Mouse (Mus musculus) large intestine, adult 2 months (tissue): ENCODE measurements around the gene Dcpp2. TPM values are rescaled to one million over a fixed set of nuclear protein-coding genes. Genes with fewer than 3 reads are reported as not detected.
"Not testable (repeated sequence)": the region's sequence is repeated elsewhere in the genome, so short reads cannot be mapped to it uniquely, and the experiment has no call there.

Experiments used
- DNase-seq: peaks from one replicate; pipeline ENCODE4 v3.0.0-alpha.2; 2012; ENCODE audit warnings: low read depth, low spot score
- WGBS: fragments of 180-500 bp; shearing (Covaris S2); methylation state at CpG from one replicate; pipeline ENCODE4 v1.1.7; 2018; 5-methylcytosine and 5-hydroxymethylcytosine counted together
- polyA plus RNA-seq: library from polyadenylated mRNA; depleted of rRNA; stranded (reverse); fragments of >200 nt; gene quantifications from 2 replicates; pipeline ENCODE4 v1.2.3, GENCODE M21; 2012; rRNA removed

The Dcpp2 gene
- polyA plus RNA-seq: not detected in 2 replicates

DNA sequence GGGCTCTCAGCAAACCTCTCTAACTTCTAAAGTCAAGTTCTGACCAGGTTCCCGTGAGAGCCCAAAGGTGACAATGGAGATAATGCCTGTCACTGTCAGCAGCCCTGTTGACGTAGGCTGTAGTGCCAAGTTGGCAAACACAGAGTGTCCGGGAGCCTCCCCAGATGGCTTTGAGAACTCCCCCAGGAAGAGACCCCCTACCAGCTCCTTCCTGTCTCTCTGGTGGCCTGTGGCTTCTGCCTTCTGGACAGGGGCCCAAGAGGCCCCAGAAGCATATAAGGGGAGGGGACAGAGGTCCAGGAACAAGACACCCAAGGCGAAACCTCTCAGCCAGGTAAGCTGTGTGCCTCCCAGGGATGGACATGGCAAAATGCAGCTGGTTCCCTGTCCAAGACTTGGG lies at the start of gene Dcpp2, which contains the start of gene Dcpp1:
Gene Dcpp2, plus strand, starts transcription at position 305 of the 400 bp plus-strand sequence.
Gene Dcpp1, plus strand, starts transcription at position 301 of the 400 bp plus-strand sequence.
- not testable (repeated sequence) for DNase-seq
- 66% methylated on average over 4 of the region's 4 CpGs for WGBS

DNA sequence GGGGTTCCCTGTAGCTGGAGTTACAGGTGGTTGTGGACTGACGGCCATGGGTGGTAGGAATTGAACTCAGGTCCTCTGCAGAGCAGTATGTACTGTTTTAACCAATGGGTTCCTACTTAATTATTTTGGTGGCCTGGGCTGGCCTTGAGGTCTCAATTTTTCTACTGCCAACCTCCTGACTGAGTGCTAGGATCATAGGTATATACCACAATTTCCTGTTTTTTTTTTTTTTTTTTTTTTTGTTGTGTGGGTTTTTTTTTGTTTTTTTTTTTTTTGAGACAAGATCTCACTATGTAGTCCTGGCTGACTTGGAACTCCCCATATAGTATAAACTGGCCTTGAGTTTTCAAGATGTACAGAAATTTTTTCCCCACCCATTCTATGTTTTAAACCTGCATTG lies 49.5 kb upstream of the Dcpp2 start:
- no peak for DNase-seq
- 100% methylated on average over 1 of the region's 1 CpGs for WGBS

GRCm38 (mm10) chr17:23836006-23836575 lies 44.6 kb upstream of the Dcpp2 start, which contains the start of gene Prss33:
TSS of gene Prss33 (minus strand) at chr17:23836056.
- 71% methylated on average over 8 of the region's 8 CpGs for WGBS
- no peak for DNase-seq

DNA sequence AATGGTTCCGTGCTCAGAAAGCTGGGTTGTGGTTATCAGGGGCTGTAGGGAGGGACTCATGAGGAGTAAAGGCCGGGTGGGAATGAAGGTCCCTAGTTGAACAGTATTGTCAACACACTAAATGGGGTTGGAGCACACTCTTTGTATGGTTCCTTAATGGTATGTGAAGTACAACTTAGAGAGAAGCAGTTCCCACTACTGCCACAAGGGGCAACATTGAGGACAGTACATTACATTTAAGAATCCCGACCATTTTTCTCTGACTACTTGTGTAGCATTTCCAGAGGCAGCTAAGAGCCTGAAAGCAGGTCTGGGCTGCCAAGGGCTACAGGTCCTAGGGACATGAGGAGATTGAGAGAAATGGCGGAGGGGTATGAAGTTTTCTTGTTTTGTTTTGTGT lies 39.5 kb upstream of the Dcpp2 start:
- DNase-seq: no peak
- WGBS: 36% methylated on average over 4 of the region's 4 CpGs

- WGBS: 76% methylated on average over 23 of the region's 23 CpGs
These were observed 37.4 kb upstream of the Dcpp2 start for GRCm38 (mm10) chr17:23843141-23843811.

DNA sequence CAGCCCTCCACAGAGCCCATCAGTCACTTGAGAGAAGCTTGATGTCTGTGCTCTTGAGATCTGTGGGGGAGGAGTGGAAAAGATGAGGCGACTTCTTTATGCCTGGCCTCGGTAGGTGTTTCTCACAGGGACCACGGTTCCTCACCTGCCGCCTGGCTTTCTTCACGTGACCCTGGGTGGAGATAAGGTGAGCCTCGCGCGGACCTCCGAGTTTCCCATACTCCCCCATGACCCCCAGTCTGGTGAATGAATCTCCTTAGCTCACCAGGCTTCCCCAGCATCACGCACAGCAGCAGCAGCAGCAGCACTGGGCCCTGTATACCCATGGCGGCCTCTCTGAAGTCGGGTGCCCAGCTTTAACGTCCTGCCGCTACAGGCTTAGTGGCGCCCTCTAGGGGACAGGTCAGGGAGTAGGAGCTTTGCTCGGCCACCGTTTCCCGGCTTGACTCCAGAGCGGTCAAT lies 36.8 kb upstream of the Dcpp2 start, which contains the start of the genes Prss32 and Prss41:
Gene Prss32, plus strand, starts transcription at position 44 of the 462 bp plus-strand sequence.
Gene Prss41, minus strand, starts transcription at position 361 of the 462 bp plus-strand sequence.
- DNase-seq: no peak
- WGBS: 33% methylated on average over 19 of the region's 19 CpGs

More at GRCm38 (mm10) chr17:23843141-23843811, 37.4 kb upstream of the Dcpp2 start:
- DNase-seq: no peak

DNA sequence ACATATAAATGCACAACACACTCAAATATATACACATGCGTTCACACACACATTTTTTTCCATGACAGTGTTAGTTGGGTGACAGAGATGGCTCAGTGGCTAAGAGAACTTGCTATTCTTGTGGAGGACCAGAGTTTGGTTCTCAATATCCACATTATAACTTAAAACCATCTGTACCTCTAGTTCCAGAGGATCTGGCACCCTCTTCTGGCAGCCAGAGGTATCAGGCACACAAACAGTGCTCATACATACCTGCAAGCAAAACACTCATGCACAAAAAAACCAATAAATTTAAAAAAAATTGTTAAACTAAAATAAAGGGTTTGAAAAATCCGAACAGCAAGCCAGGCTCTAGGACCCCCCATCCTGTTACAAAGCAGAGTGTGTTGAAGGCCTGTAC lies 30.7 kb upstream of the Dcpp2 start:
- WGBS: 80% methylated on average over 2 of the region's 2 CpGs

DNA sequence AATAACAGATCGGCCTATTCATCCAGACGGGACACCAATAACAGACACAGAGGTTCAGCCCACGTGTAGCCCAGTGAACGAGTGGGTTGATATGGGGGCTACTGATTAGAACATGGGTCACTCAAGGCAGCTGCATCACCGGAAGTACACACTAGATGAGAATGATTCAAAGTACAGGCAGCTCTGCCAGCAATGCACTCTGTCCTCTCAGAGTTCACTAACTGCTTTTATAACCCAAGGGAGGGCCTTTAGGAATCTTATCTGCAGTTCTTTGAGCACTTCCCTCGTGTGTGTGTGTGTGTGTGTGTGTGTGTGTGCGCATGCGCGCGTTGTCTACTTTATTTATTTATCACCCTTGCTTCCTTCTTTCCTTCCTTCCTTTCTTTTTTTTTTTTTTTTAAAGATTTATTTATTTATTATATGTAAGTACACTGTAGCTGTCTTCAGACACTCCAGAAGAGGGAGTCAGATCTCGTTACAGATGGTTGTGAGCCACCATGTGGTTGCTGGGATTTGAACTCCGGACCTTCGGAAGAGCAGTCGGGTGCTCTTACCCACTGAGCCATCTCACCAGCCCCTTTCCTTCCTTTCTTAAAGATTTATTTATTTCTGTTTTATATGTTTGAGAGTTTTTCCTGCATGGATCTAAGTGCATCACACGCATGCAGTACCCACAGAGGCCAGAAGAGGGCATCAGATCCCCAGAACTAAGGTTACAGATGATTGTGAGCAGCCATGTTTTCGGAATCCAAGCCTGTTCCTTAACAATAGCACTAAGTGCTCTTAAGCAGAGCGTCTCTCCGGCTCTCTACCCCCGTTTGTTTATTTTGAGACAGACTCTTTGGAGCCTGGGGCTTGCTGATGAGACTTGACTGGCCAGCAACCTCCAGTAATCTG lies 29.6 kb upstream of the Dcpp2 start:
- no peak for DNase-seq
- WGBS: 21% methylated on average over 18 of the region's 19 CpGs

More for the DNA sequence above, 30.7 kb upstream of the Dcpp2 start:
- no peak for DNase-seq

- no peak for DNase-seq
- WGBS: 19% methylated on average over 5 of the region's 5 CpGs
These were observed 27.4 kb upstream of the Dcpp2 start for GRCm38 (mm10) chr17:23853292-23853691.

GRCm38 (mm10) chr17:23854229-23854765 lies 26.4 kb upstream of the Dcpp2 start:
- no peak for DNase-seq
- WGBS: 51% methylated on average over 10 of the region's 10 CpGs

DNA sequence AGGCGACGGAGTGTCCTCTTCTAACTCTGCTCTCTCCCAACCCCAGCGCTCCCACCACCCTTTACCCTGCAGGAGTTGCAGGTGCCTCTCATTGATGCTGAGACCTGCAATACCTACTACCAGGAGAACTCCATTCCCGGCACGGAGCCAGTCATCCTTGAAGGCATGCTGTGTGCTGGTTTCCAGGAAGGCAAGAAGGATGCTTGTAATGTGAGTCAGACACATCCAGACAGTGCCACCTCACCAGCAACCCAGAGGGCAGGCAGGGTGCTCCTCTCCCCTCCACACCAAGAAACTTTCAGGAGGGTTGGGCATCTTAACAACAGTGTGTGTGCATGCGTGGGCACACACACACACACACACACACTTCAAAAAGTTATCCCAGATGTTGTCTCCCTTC lies 23.5 kb upstream of the Dcpp2 start:
- DNase-seq: no peak
- whole genome bisulfite sequencing: 86% methylated on average over 6 of the region's 6 CpGs

- peak; percentile 70 for DNase-seq
These were observed 22.8 kb upstream of the Dcpp2 start for GRCm38 (mm10) chr17:23857913-23858312.

GRCm38 (mm10) chr17:23862926-23863325 lies 17.8 kb upstream of the Dcpp2 start:
- no peak for DNase-seq
- 92% methylated on average over 4 of the region's 4 CpGs for WGBS

More at GRCm38 (mm10) chr17:23857913-23858312, 22.8 kb upstream of the Dcpp2 start:
- 22% methylated on average over 2 of the region's 2 CpGs for WGBS

DNA sequence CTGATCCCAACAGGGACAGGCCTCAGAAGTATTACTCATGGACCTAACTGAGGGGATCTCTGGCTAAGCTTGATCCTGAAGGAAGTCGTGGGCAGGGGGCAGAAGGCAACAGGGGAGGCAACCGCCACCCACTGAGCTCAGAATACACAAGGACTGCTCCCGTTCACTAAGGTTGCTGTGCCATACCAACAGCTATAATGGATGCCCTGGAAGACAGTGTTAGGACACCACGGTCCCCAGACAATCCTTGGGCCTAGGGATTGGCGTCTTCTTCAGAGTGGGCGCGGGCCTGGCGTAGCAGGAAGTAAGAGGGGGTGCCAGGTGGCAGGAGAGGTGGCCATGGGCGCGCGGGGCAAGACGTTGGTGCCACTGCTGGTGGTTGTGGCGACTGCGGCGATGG lies 12.9 kb upstream of the Dcpp2 start, which contains the start of gene Prss21:
Gene Prss21, plus strand, starts transcription at position 301 of the 400 bp plus-strand sequence.
- DNase-seq: no peak
- 89% methylated on average over 15 of the region's 15 CpGs for WGBS

DNA sequence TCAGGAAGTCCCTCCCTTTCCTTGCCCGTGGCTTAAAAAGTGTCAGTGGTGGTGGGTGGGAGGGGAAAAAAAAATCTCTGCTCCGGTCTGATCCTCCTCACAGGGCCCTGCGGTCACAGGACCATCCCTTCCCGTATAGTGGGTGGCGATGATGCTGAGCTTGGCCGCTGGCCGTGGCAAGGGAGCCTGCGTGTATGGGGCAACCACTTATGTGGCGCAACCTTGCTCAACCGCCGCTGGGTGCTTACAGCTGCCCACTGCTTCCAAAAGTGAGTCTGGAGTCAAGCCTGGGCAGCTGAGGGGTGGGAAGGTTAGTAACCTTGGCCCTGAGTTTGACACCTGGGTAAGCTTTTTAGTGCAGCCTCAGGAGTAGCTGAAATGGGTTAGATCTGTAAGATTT lies 12.2 kb upstream of the Dcpp2 start:
- 87% methylated on average over 11 of the region's 11 CpGs for WGBS
- no peak for DNase-seq

DNA sequence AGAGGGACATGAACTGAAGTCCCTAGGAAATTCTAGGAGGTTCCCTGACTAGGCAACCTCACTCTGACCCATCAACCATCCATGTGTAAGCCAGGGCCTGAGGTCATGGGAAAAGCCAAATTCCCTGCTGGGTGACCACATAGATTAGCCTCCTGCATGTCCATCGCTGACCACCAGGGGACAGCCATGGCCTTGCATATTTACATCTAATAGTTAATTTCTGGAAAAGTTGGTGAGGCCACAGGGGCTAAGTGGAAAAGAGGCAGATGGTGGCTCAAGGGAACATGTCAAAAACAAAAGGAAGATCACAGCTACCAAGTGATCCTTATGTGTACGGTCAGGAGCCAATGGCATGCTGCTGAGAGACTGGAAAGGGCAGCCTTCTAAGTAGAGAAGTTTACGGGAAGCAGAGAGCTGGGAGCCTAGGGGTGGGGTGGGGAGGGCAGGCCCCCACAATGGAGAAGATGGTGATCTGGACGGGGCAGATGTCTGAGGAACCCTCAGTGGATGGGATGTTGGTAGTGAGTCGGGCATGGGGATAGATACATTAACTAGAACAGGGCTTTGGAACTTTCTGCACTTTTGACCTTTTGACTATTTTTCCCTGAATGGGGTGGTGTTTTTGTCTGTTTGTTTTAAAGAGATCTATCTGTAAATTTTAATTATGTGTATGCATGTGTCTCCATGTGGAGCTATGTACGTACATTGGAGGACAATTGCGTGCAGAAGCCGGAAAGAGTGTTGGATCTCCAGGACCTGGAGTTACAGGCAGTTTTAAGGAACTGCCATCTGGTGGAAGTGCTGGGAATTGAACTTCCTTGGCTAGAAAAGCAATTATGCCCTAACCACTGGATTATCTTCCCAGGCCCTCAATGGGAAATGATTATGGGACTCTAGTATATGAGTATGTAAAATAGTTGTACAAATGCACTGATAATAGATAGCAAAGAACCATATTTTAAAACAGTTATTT lies 6.5 kb upstream of the Dcpp2 start:
- no peak for DNase-seq
- 33% methylated on average over 8 of the region's 8 CpGs for WGBS

DNA sequence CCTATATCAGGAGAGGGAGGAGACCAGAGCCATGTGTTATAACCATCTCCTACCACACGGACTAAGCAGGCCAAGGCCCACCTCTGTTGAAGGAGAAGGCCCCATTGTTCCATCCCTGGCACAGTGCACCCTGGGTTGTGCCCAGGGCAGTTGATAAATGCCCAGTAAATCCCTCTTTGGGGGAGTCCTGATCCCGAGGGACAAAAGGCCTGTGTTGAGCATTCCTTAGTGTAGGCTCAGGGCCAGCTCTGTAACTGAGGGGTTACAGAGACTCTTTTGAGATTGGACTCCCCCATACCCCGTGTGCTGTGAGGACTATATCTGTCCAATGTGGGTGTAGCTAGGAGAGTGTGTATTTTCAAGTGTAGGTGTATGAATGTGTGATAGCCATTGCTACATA lies 3.9 kb upstream of the Dcpp2 start:
- WGBS: 58% methylated on average over 3 of the region's 3 CpGs
- no peak for DNase-seq

GRCm38 (mm10) chr17:23877166-23877565 lies 3.5 kb upstream of the Dcpp2 start:
- DNase-seq: no peak
- WGBS: 93% methylated on average over 2 of the region's 2 CpGs
